Mouse (Mus musculus) small intestine, adult 2 months (tissue): ENCODE measurements at regions not wholly inside any gene's neighbourhood (a gene's known extent, or its start where the extent isn't known, plus 50 kb on each side); places are given as distances from the start of the nearest gene placed in this dataset.

Source experiments
- CTCF ChIP-seq: fragments of 200-500 bp; IDR thresholded peaks from 2 replicates; pipeline ENCODE4 v1.5.1; 2012; ENCODE audit warnings: low read depth, mild to moderate bottlenecking, control low read depth, inconsistent platforms, low read length, moderate library complexity, mixed read lengths; ENCODE audit not compliant: insufficient replicate concordance, insufficient read length; ENCODE audit errors: extremely low read depth
- POLR2A ChIP-seq: fragments of 200-500 bp; IDR thresholded peaks from 2 replicates; pipeline ENCODE4 v1.6.1; 2012; ENCODE audit warnings: low read depth, mild to moderate bottlenecking, control low read depth, inconsistent platforms, low read length, moderate library complexity

GRCm38 (mm10) chr11:48061501-48061900, 72.7 kb upstream of the Sgcd start:
- TF ChIP-seq CTCF (no peak), POLR2A (no peak)
